Mouse (Mus musculus): ENCODE data around the gene Cfap65. TPM values are rescaled to one million over a fixed set of nuclear protein-coding genes. Genes with fewer than 3 reads are reported as not detected.

Cfap65 gene
- total RNA-seq, 2 experiments from 2014 or later, result not detected

GRCm38 (mm10) chr1:74941651-74942360, 6.4 kb upstream of the Cfap65 start:
- DNase-seq (ENCODE audit: low spot score in 2 of 2), result no peak

GRCm38 (mm10) chr1:74939762-74940161, 4.4 kb upstream of the Cfap65 start:
- DNase-seq (ENCODE audit: low spot score in 2 of 2), result no peak

DNA sequence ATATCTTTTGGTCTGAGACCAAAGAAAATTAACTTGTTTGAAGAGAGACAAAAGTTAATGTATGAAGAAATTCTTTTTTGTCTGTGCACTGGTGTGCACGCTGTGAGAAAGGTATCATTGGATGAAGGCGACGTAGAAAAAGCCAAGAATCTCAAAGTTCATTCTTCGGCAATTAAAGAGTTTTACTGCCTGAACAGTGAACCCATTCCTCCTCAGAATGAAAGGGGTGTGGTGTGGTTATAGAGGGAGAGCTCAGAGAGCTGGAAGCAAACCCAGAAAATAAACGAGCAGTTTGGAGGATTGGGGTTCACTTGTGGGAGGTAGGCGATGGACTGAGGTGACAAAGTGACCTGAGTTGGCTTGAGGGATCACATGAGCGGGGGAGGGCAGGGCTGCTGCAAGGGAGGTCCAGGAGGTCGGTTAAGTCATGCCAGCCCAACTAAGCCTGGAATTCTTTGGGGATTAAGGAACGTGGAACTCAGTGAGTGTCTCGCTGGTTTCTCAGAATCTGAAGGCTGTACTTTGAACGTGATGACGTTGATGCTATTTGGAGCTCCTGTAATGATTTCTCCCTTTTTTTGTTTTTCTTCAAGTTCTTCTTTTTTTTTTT, 927 bp upstream of the Cfap65 start:
- no peak for DNase-seq (ENCODE audit: low spot score in 2 of 2)

- DNase-seq (ENCODE audit: low spot score in 2 of 2), result no peak
These were observed 7.6 kb downstream of the Cfap65 start for GRCm38 (mm10) chr1:74927621-74928296.

DNA sequence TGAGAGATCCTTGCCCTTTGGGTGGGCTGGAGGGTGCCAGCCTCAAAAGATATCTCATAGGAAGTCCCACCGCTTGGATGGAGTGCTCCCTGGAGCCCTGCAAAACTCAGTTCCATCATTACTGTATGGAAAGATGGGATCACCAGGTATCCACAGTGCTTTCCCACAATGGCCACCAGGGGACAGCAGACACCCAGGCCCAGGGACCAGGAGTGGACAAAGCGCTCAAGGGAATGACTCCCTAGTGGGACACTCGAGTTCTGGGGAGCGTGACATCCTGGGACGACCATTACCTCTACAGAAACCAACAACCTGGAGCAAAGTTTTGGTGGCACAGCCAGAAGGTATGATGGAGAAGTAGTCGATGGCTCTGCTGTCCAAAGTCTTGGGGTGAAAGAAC, 8.7 kb downstream of the Cfap65 start:
- no peak for DNase-seq (ENCODE audit: low spot score in 2 of 2)

- DNase-seq (ENCODE audit: low spot score in 2 of 2), result no peak
These were observed 10.9 kb downstream of the Cfap65 start for GRCm38 (mm10) chr1:74924464-74924863.

DNA sequence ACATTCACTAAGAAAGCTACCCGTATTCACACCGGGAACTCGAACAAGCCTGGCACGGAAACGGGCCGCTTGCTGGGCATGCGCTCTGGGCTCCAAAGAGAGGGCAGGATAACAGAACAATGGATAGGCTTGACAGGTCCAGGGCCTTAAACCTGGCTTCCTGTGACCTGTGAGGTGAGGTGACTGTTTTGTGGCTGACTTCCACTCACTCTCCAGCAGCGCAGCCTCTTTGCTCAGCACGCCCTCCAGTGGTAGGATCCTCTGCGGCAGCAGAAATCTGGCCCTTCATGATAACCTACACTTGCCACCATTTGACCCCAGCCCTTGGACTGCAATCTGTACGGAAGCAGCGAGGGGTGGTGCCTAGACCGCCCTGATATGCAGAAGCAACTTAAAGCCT, 19.7 kb downstream of the Cfap65 start:
- no peak for DNase-seq (ENCODE audit: low spot score in 2 of 2)

DNA sequence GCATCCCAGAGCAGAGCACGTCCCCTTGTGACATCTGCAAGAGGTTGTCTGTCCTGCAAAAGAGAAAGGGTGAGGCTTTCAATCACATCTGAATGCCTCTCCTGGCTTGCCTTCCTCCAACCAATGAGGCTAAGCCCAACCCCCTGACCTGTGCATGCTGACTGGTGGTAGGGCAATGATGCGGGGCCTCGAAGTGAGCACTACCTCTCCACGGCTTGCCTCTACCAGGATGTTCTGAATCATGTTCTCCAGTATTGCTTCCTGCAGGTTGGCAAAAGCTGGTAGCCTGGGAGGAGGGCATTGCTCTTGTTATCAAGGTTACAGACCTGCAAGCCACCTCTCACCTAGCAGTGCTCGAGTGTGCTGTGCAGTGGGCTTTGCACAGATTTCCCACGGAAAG, 33.2 kb downstream of the Cfap65 start:
- no peak for DNase-seq (ENCODE audit: low spot score in 2 of 2)

DNA sequence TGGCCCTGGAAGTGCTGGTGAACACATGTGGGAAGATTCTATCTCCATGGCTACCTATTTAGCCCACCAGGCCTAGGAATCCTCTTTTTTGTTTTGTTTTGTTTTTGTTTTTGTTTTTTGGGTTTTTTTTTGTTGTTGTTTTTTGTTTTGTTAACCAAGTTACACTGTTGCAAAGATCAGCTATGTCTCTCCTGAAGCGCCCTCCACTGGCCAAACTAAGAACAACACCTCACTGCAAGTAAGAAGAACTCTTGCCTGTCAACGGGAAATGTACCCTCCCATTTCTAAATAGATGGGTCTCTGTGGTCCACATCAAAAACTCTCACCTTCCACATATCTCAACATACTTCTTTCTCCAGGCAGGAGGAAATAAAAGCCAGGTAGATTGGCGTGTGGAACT, 33.7 kb downstream of the Cfap65 start:
- no peak for DNase-seq (ENCODE audit: low spot score in 2 of 2)

GRCm38 (mm10) chr1:74900341-74901285, 34.8 kb downstream of the Cfap65 start:
- DNase-seq (ENCODE audit: low spot score in 2 of 2), result no peak

GRCm38 (mm10) chr1:74898656-74899431, 36.6 kb downstream of the Cfap65 start:
- DNase-seq (ENCODE audit: low spot score in 2 of 2), result no peak

DNA sequence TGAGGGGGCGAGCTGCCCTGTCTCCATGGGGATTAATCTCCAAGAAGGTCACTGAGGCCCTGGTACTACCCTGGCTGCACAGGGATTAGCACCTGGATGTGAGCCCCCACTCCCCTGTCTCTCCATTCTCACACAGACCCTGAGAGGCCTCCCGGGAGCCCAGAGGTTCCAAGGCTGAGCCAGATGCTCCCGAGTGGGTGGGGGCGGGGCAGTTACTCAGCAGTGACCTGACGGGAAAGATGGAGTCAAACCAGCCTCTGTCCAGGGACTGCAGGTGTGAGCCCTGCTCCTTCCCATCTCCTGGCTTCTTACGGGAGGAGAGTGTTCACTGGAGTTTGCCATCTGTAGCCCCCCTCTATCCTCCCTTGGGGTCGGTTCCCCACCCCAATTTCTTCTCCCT, 37.4 kb downstream of the Cfap65 start:
- DNase-seq (ENCODE audit: low spot score in 2 of 2), result no peak

- DNase-seq (ENCODE audit: low spot score in 2 of 2), result no peak
These were observed 40.4 kb downstream of the Cfap65 start for GRCm38 (mm10) chr1:74894966-74895365.

GRCm38 (mm10) chr1:74893134-74893855, 42.1 kb downstream of the Cfap65 start, which contains the start of gene Cryba2:
Cryba2 (minus strand) TSS chr1:74893143.
- DNase-seq (ENCODE audit: low spot score in 2 of 2), result no peak

DNA sequence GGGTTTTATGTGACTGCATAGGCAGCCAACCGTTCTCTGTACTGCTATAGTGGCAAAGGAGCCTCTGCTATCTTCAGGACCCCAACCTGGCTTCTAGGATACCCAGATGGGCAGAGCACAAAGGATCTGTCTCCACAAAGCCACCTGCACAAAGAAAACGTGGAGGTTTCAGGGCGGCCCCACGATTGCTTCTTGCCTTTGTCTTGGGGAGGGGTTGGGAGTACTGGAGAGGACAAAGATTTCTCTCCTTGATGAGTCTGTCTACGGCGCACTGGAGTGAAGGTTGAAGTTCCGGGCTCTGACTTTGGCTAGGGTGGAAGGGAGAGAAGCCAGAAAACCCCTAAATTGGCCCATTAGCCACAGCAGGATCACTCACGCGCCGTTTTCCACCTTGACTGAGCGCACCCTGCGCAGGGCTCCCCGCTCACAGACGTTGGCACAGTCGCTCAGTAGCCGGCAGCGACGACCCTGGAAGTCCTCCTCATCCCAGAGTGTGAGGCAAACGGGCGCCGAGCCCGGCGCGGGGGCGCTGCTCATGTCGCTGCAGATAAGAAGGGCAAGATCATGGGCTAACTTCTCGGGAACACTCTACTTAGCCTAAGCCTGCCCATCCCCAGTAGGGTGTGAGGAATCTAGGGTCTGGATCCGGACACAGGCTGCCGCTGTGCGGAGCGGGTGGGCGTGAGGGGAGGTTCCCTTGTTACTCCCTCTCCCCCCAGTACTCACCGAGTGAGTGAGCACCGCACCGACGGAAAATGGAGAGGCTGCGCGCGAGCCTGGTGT, 42.9 kb downstream of the Cfap65 start:
- DNase-seq (ENCODE audit: low spot score in 2 of 2), result no peak

- DNase-seq (ENCODE audit: low spot score in 2 of 2), result no peak
These were observed 43.9 kb downstream of the Cfap65 start for GRCm38 (mm10) chr1:74891513-74891912.

- no peak for DNase-seq (ENCODE audit: low spot score in 2 of 2)
These were observed 49.9 kb downstream of the Cfap65 start, which contains the start of gene Fev for GRCm38 (mm10) chr1:74885369-74886042. Fev (minus strand) TSS chr1:74885419.
